8 mouse cellular contexts compared by ENCODE assay signal in genomic region chr7:73557671-73558265, GRCm38 (mm10). TPM values are rescaled to one million over a fixed set of nuclear protein-coding genes. Genes with fewer than 3 reads are reported as not detected.
DNase-seq lines count a peak whose midpoint lies in the region; ATAC-seq lines count a peak whose summit lies in the region.

No protein-coding gene starts in this region.

- H3K9me3 ChIP-seq in heart, embryonic 11.5 days (replicated peaks; ENCODE audit: control insufficient read depth, low read length), result no peaks in the 10 kb centered on the region
- H3K9me3 ChIP-seq in kidney, embryonic 16.5 days (ENCODE audit: low read length), result no peaks in the 10 kb centered on the region
- H3K9me3 ChIP-seq in lung, embryonic 16.5 days (ENCODE audit: control insufficient read depth, low read length), result no peaks in the 10 kb centered on the region

- no peak; the same call in 1 of the 2 replicates for ATAC-seq in heart, embryonic 11.5 days (replicated peaks; ENCODE audit: insufficient number of reproducible peaks, low FRiP score, low TSS enrichment)
- 0 out of 2 replicates have a peak, but pooled peaks have one; percentile 0 for ATAC-seq in kidney, embryonic 16.5 days (ENCODE audit: low FRiP score, low TSS enrichment)
- peak; percentile 3; the same call in 1 of the 2 replicates for ATAC-seq in lung, embryonic 16.5 days (ENCODE audit: low read depth)

- peak overlapping the region; percentile 100 for H3K27ac ChIP-seq in heart, embryonic 11.5 days (ENCODE audit: low read depth, low read length)
- H3K27ac ChIP-seq in kidney, embryonic 16.5 days (ENCODE audit: low read length), result peak overlapping the region; percentile 100
- peak overlapping the region; percentile 99 for H3K27ac ChIP-seq in lung, embryonic 16.5 days (ENCODE audit: low read length)

- DNase-seq in A20 (ENCODE audit: low read depth, low spot score) (peak; percentile 47), NIH3T3 (ENCODE audit: low read depth) (peak; percentile 50)
- DNase-seq in cerebellum, postnatal 25 days, result peak; percentile 80 to 81
- DNase-seq in spleen, adult 12 weeks (ENCODE audit: low spot score), result peak; percentile 62
- DNase-seq in urinary bladder, postnatal 14 days (ENCODE audit: low spot score), result no peak

- peak overlapping the region; percentile 100 for H3K9ac ChIP-seq in heart, embryonic 11.5 days (ENCODE audit: low read depth, low read length)
- H3K9ac ChIP-seq in kidney, embryonic 16.5 days (replicated peaks; ENCODE audit: low read length), result peak overlapping the region; percentile 100
- peak overlapping the region; percentile 100 for H3K9ac ChIP-seq in lung, embryonic 16.5 days (ENCODE audit: low read length)

- under 1% methylated on average over 70 of the region's 80 CpGs for WGBS in heart, embryonic 11.5 days (ENCODE audit: insufficient replicate concordance)
- WGBS in kidney, embryonic 16.5 days, result under 1% methylated on average over 72 of the region's 80 CpGs
- under 1% methylated on average over 79 of the region's 80 CpGs for WGBS in lung, embryonic 16.5 days

- H3K4me3 ChIP-seq in heart, embryonic 11.5 days (ENCODE audit: low read depth, low read length), result peak overlapping the region; percentile 99
- H3K4me3 ChIP-seq in kidney, embryonic 16.5 days (ENCODE audit: low read length), result peak overlapping the region; percentile 100
- H3K4me3 ChIP-seq in lung, embryonic 16.5 days (ENCODE audit: low read length), result peak overlapping the region; percentile 99

- peaks cover 15% of the 10 kb centered on the region for H3K4me1 ChIP-seq in heart, embryonic 11.5 days (ENCODE audit: control insufficient read depth, insufficient read depth, low read length)
- peaks cover 12% of the 10 kb centered on the region for H3K4me1 ChIP-seq in kidney, embryonic 16.5 days (ENCODE audit: insufficient read depth, low read length)
- peaks cover 4% of the 10 kb centered on the region for H3K4me1 ChIP-seq in lung, embryonic 16.5 days (replicated peaks; ENCODE audit: control insufficient read depth, insufficient read depth, low read length)

- H3K4me2 ChIP-seq in heart, embryonic 11.5 days, result peak overlapping the region; percentile 88
- no peak overlapping the region for H3K4me2 ChIP-seq in kidney, embryonic 16.5 days (replicated peaks; ENCODE audit: low read depth, low read length)
- no peak overlapping the region for H3K4me2 ChIP-seq in lung, embryonic 16.5 days (ENCODE audit: low read depth, low read length)

- no peaks in the 10 kb centered on the region for H3K36me3 ChIP-seq in heart, embryonic 11.5 days (ENCODE audit: control insufficient read depth, insufficient read depth, low read length)
- H3K36me3 ChIP-seq in kidney, embryonic 16.5 days (ENCODE audit: insufficient read depth, low read length), result 0 out of 2 replicates have a peak, but pooled peaks cover under 1% of the 10 kb centered on the region
- no peaks in the 10 kb centered on the region for H3K36me3 ChIP-seq in lung, embryonic 16.5 days (ENCODE audit: control insufficient read depth, insufficient read depth, low read length)

- H3K27me3 ChIP-seq in heart, embryonic 11.5 days (ENCODE audit: control insufficient read depth, insufficient read depth, low read length), result no peaks in the 10 kb centered on the region
- no peaks in the 10 kb centered on the region for H3K27me3 ChIP-seq in kidney, embryonic 16.5 days (ENCODE audit: insufficient read depth, low read length)
- H3K27me3 ChIP-seq in lung, embryonic 16.5 days (ENCODE audit: control insufficient read depth, insufficient read depth, low read depth, low read length), result no peaks in the 10 kb centered on the region

RNA-seq across cellular contexts. Expression of gene Chd2, which starts 16.1 kb away (rescaled TPM):
- 43.6 and 45.6 TPM in 2 replicates for polyA plus RNA-seq in heart, embryonic 11.5 days (2014; fragmentation: Nextera tagmentation; extraction: Ambion mirVana)
- polyA plus RNA-seq in kidney, embryonic 16.5 days (2015; fragmentation: Nextera tagmentation; extraction: Ambion mirVana), result 45.3 and 59.0 TPM in 2 replicates
- polyA plus RNA-seq in lung, embryonic 16.5 days (2015; fragmentation: Nextera tagmentation; extraction: Ambion mirVana), result 53.7 and 58.9 TPM in 2 replicates
